Mouse (Mus musculus): ENCODE data around the gene Txnrd3.

DNA sequence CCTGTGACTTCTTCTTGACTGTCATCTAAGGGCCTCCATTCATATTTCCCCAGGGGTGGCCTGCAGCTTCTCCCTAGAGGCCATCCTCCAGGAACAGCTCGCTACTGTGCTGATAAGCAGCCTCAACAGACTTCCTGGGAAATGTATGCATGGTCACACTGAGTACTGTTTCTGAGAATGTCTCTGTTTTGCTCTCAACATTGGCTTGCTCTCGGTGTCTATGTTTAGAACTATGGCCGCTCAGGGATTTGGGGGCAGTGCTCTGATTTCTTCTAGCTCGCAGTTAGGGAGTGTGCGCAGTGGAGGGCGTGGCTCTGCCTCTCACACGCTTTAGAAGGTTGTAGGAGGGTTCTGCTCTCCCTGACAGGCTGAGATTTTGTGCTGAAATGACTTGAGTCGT lies 9.4 kb upstream of the Txnrd3 start:
- TF ChIP-seq EP300 (optimal IDR thresholded peaks at IDR 0.05), result no peak
- TF ChIP-seq CTCF (IDR thresholded peaks at IDR 0.05; ENCODE audit: low read depth), result no peak

Data from stomach, postnatal 0 days (tissue).